Mouse (Mus musculus): Measurements from ENCODE around the gene Dnajb5. TPM values are rescaled to one million over a fixed set of nuclear protein-coding genes. Genes with fewer than 3 reads are reported as not detected.

Dnajb5 gene
- polyA plus RNA-seq, 1 experiment from 2014 or later: 52.1 TPM

DNA sequence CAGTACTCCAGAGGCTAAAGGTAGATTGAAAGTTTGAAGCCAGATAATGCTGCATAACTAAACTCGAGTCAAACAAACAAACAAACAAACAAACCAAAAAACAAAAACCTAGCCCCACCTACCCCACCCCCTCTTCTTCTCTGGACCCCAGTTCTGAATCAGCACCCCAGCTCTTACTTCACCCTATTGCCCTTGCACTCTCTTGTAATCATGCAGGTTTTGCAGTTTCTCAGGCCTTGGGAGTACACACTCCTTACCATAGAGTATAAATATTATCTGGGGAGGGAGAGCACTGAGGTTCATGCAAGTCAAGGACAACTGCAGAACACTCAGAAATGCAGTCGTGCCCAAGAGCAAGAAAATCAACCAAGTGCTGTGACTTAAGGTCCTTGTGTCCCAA is 51.7 kb downstream of the Dnajb5 start:
- ATAC-seq (no peak), DNase-seq (ENCODE audit: low spot score) (no peak)
- Histone ChIP-seq H3K4me1 (ENCODE audit: control insufficient read depth, insufficient read depth, low read length) (peaks cover 16% of the 10 kb centered on the region), H3K4me2 (ENCODE audit: low read length) (peak overlapping the region; percentile 38; the same call in 1 of the 2 replicates), H3K27ac (ENCODE audit: low read depth, low read length) (peak overlapping the region; percentile 99), H3K4me3 (ENCODE audit: low read depth, low read length) (no peak overlapping the region), H3K9me3 (replicated peaks; ENCODE audit: control insufficient read depth, low read length) (no peaks in the 10 kb centered on the region), H3K9ac (ENCODE audit: low read length) (no peak overlapping the region), H3K27me3 (replicated peaks; ENCODE audit: control insufficient read depth, insufficient read depth, low read length) (no peaks in the 10 kb centered on the region), H3K36me3 (ENCODE audit: control insufficient read depth, insufficient read depth, low read length) (peaks cover 13% of the 10 kb centered on the region; the same call in 1 of the 2 replicates)
- 95% methylated on average over 2 of the region's 2 CpGs for WGBS

DNA sequence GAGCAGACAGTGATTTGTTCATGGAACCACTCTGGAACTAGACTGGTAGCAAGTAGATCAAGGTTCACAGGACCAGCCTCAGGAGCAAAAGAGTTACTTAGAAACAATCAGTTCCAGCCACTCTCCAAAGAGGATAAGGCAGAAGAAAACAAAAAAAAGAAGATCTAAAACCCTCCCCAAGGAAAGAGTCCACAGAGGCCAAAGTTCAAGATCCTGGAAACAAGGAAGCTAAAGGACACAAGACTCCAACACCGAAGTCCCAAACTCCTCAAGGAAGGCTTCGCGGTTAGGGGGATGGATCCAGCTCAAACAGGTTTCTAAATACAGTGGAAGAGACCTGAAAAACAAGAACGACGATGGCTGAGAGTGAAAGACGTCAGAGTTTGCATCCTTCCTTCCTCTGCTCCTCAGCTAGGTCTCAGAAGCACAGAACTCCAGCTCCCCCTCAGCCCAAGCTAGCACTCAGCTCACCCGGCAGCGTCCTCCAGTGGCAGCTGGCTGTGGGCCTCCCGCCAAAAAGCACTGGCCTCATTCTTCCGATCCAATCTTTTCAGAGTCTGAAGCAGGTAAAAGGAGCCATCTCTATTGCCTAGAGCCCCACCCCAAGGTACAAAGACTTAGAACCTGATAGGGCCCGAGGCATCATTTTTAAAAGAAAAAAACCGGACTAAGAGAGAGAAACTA is 53.3 kb downstream of the Dnajb5 start:
- no peaks in the 10 kb centered on the region for H3K9me3 ChIP-seq (replicated peaks; ENCODE audit: control insufficient read depth, low read length)
- no peak overlapping the region for H3K4me3 ChIP-seq (ENCODE audit: low read depth, low read length)
- H3K4me1 ChIP-seq (ENCODE audit: control insufficient read depth, insufficient read depth, low read length): peaks cover 12% of the 10 kb centered on the region
- no peak overlapping the region for H3K4me2 ChIP-seq (ENCODE audit: low read length)
- H3K27ac ChIP-seq (ENCODE audit: low read depth, low read length): no peak overlapping the region
- peaks cover 7% of the 10 kb centered on the region; the same call in 1 of the 2 replicates for H3K36me3 ChIP-seq (ENCODE audit: control insufficient read depth, insufficient read depth, low read length)
- no peak overlapping the region for H3K9ac ChIP-seq (ENCODE audit: low read length)
- WGBS: 72% methylated on average over 12 of the region's 12 CpGs
- H3K27me3 ChIP-seq (replicated peaks; ENCODE audit: control insufficient read depth, insufficient read depth, low read length): no peaks in the 10 kb centered on the region
- ATAC-seq (no peak), DNase-seq (ENCODE audit: low spot score) (no peak)

DNA sequence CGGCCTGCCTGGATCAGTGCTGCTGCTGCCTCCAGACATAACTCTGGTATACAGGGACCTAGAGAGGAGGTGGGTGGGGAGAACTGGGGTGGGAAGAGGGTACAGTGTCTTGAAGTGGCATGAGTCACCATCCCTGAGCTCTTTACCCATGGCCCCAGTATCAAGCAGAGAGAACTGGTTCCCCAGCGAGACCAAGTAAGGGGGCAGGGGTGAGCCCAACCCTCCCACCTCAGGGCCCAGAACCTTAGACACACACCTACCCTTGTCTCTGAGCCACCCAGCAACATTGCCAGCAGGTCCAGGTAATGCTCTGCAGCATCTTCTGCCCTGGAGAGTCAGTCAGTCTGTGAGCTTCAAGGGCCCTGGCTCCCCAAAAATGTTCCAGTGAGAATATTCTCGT is 55.3 kb downstream of the Dnajb5 start:
- Histone ChIP-seq H3K4me2 (ENCODE audit: low read length) (no peak overlapping the region), H3K4me3 (ENCODE audit: low read depth, low read length) (no peak overlapping the region), H3K36me3 (ENCODE audit: control insufficient read depth, insufficient read depth, low read length) (0 out of 2 replicates have a peak, but pooled peaks cover 4% of the 10 kb centered on the region), H3K27me3 (replicated peaks; ENCODE audit: control insufficient read depth, insufficient read depth, low read length) (no peaks in the 10 kb centered on the region), H3K27ac (ENCODE audit: low read depth, low read length) (no peak overlapping the region), H3K9ac (ENCODE audit: low read length) (no peak overlapping the region), H3K9me3 (replicated peaks; ENCODE audit: control insufficient read depth, low read length) (no peaks in the 10 kb centered on the region), H3K4me1 (ENCODE audit: control insufficient read depth, insufficient read depth, low read length) (0 out of 2 replicates have a peak, but pooled peaks cover 6% of the 10 kb centered on the region)
- whole genome bisulfite sequencing: 92% methylated on average over 3 of the region's 3 CpGs
- ATAC-seq (no peak), DNase-seq (ENCODE audit: low spot score) (no peak)

DNA sequence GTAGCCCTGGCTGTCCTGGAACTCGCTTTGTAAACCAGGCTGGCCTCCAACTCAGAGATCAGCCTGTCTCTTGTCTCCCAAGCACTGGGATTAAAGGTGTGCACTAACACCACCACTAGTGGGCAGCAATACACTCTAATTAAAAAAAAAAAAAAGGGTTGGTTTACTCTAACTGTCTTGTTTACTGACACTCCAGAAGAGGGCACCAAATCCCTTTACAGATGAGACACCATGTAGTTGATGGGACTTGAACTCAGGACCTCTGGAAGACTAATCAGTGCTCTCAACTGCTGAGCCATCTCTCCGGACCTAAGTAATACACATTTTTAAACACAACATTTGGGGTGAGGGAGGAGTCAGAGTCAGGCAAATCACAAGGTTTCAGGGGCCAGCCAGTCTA is 56.2 kb downstream of the Dnajb5 start:
- no peak overlapping the region for H3K9ac ChIP-seq (ENCODE audit: low read length)
- WGBS: 53% methylated on average over 2 of the region's 2 CpGs
- 0 out of 2 replicates have a peak, but pooled peaks cover 6% of the 10 kb centered on the region for H3K4me1 ChIP-seq (ENCODE audit: control insufficient read depth, insufficient read depth, low read length)
- no peak overlapping the region for H3K4me3 ChIP-seq (ENCODE audit: low read depth, low read length)
- H3K4me2 ChIP-seq (ENCODE audit: low read length): no peak overlapping the region
- no peaks in the 10 kb centered on the region for H3K27me3 ChIP-seq (replicated peaks; ENCODE audit: control insufficient read depth, insufficient read depth, low read length)
- ATAC-seq: no peak
- no peaks in the 10 kb centered on the region for H3K9me3 ChIP-seq (replicated peaks; ENCODE audit: control insufficient read depth, low read length)
- H3K27ac ChIP-seq (ENCODE audit: low read depth, low read length): no peak overlapping the region
- H3K36me3 ChIP-seq (ENCODE audit: control insufficient read depth, insufficient read depth, low read length): 0 out of 2 replicates have a peak, but pooled peaks cover 4% of the 10 kb centered on the region
- peak; percentile 31 for DNase-seq (ENCODE audit: low spot score)

Other genes starting within 250 kb of the Dnajb5 start
- 0.51 and 0.52 TPM in 2 replicates for gene 4930578G10Rik, start 214.3 kb upstream of the Dnajb5 start, polyA plus RNA-seq (2014; fragmentation: Nextera tagmentation; extraction: Ambion mirVana)
- not detected in 2 replicates for gene Ccl19, start 193.2 kb upstream of the Dnajb5 start, polyA plus RNA-seq (2014; fragmentation: Nextera tagmentation; extraction: Ambion mirVana)
- 0.55 and 0.80 TPM in 2 replicates for gene Ccl21a, start 175.8 kb upstream of the Dnajb5 start, polyA plus RNA-seq (2014; fragmentation: Nextera tagmentation; extraction: Ambion mirVana)
- gene Fam205a1, start 95.9 kb upstream of the Dnajb5 start, polyA plus RNA-seq (2014; fragmentation: Nextera tagmentation; extraction: Ambion mirVana): not detected in 2 replicates
- gene Gm12394, start 93.0 kb upstream of the Dnajb5 start, polyA plus RNA-seq (2014; fragmentation: Nextera tagmentation; extraction: Ambion mirVana): 0.10 and 0.41 TPM in 2 replicates
- 0.64 and 0.98 TPM in 2 replicates for gene Fam205c, start 75.6 kb upstream of the Dnajb5 start, polyA plus RNA-seq (2014; fragmentation: Nextera tagmentation; extraction: Ambion mirVana)
- 11.8 and 17.2 TPM in 2 replicates for gene Phf24, start 33.2 kb upstream of the Dnajb5 start, polyA plus RNA-seq (2014; fragmentation: Nextera tagmentation; extraction: Ambion mirVana)
- 0.47 and 0.53 TPM in 2 replicates for gene 1700022I11Rik, start 19.8 kb downstream of the Dnajb5 start, polyA plus RNA-seq (2014; fragmentation: Nextera tagmentation; extraction: Ambion mirVana)
- 446 and 480 TPM in 2 replicates for gene Vcp, start 50.7 kb downstream of the Dnajb5 start, polyA plus RNA-seq (2014; fragmentation: Nextera tagmentation; extraction: Ambion mirVana)
- 17.3 and 26.1 TPM in 2 replicates for gene Fancg, start 60.7 kb downstream of the Dnajb5 start, polyA plus RNA-seq (2014; fragmentation: Nextera tagmentation; extraction: Ambion mirVana)
- 18.1 and 18.2 TPM in 2 replicates for gene Pigo, start 76.0 kb downstream of the Dnajb5 start, polyA plus RNA-seq (2014; fragmentation: Nextera tagmentation; extraction: Ambion mirVana)
- gene Stoml2, start 81.9 kb downstream of the Dnajb5 start, polyA plus RNA-seq (2014; fragmentation: Nextera tagmentation; extraction: Ambion mirVana): 302 and 334 TPM in 2 replicates
- gene Fam214b, start 96.4 kb downstream of the Dnajb5 start, polyA plus RNA-seq (2014; fragmentation: Nextera tagmentation; extraction: Ambion mirVana): 19.3 and 26.7 TPM in 2 replicates
- 8.1 and 12.3 TPM in 2 replicates for gene Unc13b, start 109.1 kb downstream of the Dnajb5 start, polyA plus RNA-seq (2014; fragmentation: Nextera tagmentation; extraction: Ambion mirVana)